Mouse (Mus musculus): Measurements from ENCODE around the gene Focad. TPM values are rescaled to one million over a fixed set of nuclear protein-coding genes. Genes with fewer than 3 reads are reported as not detected.

The Focad gene
- polyA plus RNA-seq, 1 experiment from 2014 or later = 4.8 TPM

DNA sequence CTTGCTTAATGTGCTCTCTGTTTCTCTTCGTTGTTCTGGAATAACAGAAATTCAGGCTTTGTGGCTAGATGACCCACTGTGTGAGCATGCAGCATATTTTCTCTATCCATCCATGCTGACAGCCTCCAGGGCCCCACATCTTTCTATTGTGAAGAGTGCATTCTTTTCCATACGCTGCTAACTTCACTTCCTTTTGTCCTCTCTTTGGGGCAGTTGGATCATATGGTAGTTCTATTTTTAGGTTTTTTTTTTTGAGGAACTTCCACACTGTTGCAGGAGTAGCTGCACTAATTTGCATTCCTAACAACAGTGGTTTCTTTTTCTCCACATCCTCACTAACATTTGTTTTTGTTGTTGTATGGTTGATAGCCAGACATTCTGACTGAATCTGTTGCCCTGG lies 320.6 kb downstream of the Focad start:
- no peak overlapping the region for H3K27ac ChIP-seq (ENCODE audit: low read depth, low read length)
- H3K9me3 ChIP-seq (ENCODE audit: control insufficient read depth) = no peaks in the 10 kb centered on the region
- H3K9ac ChIP-seq (ENCODE audit: low read depth, low read length) = no peak overlapping the region
- H3K4me1 ChIP-seq (replicated peaks; ENCODE audit: control insufficient read depth, insufficient read depth, low read length) = no peaks in the 10 kb centered on the region
- 66% methylated on average over 2 of the region's 2 CpGs for whole genome bisulfite sequencing
- ATAC-seq = no peak
- TF ChIP-seq CTCF (IDR thresholded peaks at IDR 0.05; ENCODE audit: low read depth) = no peak
- H3K36me3 ChIP-seq (ENCODE audit: control insufficient read depth, insufficient read depth) = no peaks in the 10 kb centered on the region
- no peak overlapping the region for H3K4me3 ChIP-seq (ENCODE audit: low read depth, low read length)
- H3K4me2 ChIP-seq (replicated peaks; ENCODE audit: low read depth) = no peak overlapping the region
- H3K27me3 ChIP-seq (replicated peaks; ENCODE audit: control insufficient read depth, insufficient read depth, low read length) = no peaks in the 10 kb centered on the region

DNA sequence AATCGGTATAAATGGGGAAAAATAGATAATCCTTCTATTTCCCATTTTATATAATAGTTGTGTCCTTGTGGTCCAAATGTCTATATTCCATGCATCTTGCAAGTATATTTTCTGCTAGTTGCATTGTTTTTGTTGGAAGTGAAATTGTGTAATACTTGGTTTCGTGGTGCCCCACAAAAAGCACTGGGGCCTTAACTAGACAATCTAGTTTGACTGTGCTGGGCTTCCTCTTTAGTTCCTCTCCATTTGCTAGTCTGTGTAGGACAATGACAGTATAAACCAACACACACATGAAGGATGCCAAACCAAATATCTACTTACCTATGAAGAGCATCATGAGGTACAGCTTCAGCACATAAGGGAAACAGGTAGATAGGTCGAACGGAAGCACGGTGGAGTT lies 324.9 kb downstream of the Focad start:
- Histone ChIP-seq H3K4me2 (replicated peaks; ENCODE audit: low read depth) (no peak overlapping the region), H3K27ac (ENCODE audit: low read depth, low read length) (no peak overlapping the region), H3K27me3 (replicated peaks; ENCODE audit: control insufficient read depth, insufficient read depth, low read length) (no peaks in the 10 kb centered on the region), H3K36me3 (ENCODE audit: control insufficient read depth, insufficient read depth) (no peaks in the 10 kb centered on the region), H3K4me3 (ENCODE audit: low read depth, low read length) (no peak overlapping the region), H3K9me3 (ENCODE audit: control insufficient read depth) (no peaks in the 10 kb centered on the region), H3K4me1 (replicated peaks; ENCODE audit: control insufficient read depth, insufficient read depth, low read length) (no peaks in the 10 kb centered on the region), H3K9ac (ENCODE audit: low read depth, low read length) (no peak overlapping the region)
- 93% methylated on average over 5 of the region's 5 CpGs for WGBS
- ATAC-seq = no peak
- TF ChIP-seq CTCF (IDR thresholded peaks at IDR 0.05; ENCODE audit: low read depth) = no peak

DNA sequence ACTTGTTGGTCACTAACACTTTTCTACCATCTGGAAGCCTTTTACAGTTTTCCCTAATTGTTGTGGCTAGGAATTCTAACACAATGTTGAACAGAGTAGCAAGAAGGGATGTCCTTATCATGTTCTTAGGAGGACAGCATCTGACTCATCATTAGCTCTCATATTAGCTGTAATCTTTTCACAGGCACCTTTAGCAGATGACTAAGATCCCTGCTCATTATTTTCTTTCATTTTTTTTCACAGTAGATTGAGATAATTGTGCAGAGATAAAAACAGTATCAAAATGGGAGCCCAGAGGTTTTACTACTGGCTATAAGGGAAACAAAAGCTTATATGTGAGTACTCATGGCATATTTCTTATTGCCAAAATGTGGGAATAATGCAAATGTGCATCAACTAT lies 330.1 kb downstream of the Focad start:
- H3K4me2 ChIP-seq (replicated peaks; ENCODE audit: low read depth) = no peak overlapping the region
- no peaks in the 10 kb centered on the region for H3K4me1 ChIP-seq (replicated peaks; ENCODE audit: control insufficient read depth, insufficient read depth, low read length)
- no peak for ATAC-seq

DNA sequence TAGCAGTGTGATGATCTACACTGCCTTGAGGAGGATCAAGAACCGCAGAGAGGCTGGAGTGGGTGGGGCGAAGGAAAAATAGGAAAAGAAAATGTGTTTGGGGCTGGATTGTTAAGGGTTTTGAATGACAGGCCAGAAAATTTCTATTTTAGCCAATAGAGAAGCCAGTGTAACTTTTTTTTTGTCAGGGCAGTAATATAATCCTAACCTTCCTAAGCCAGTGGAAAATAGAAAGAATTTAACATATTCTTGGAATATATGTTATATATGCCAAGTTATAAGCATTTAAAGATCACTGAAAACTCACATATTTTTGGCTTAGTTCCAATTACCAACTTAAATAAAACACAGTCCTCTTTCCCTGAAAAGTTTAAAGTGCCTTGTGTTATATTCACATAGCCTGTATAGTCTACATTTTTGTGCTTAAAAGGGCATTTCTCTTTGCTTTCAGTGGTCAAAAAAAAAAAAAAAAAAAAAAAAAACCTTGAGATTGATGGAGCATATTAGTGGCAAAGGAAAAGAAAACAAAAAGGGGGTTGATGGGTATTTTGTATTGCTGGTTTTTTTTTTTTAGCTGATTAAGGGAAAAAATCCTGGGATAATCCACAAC lies 333.3 kb downstream of the Focad start:
- Histone ChIP-seq H3K9ac (ENCODE audit: low read depth, low read length) (no peak overlapping the region), H3K9me3 (ENCODE audit: control insufficient read depth) (no peaks in the 10 kb centered on the region), H3K4me3 (ENCODE audit: low read depth, low read length) (no peak overlapping the region), H3K27ac (ENCODE audit: low read depth, low read length) (no peak overlapping the region), H3K4me1 (replicated peaks; ENCODE audit: control insufficient read depth, insufficient read depth, low read length) (no peaks in the 10 kb centered on the region), H3K36me3 (ENCODE audit: control insufficient read depth, insufficient read depth) (no peaks in the 10 kb centered on the region), H3K4me2 (replicated peaks; ENCODE audit: low read depth) (no peak overlapping the region), H3K27me3 (replicated peaks; ENCODE audit: control insufficient read depth, insufficient read depth, low read length) (no peaks in the 10 kb centered on the region)
- no peak for ATAC-seq
- no peak for TF ChIP-seq CTCF (IDR thresholded peaks at IDR 0.05; ENCODE audit: low read depth)
- 89% methylated on average over 2 of the region's 2 CpGs for WGBS

More for the DNA sequence above, 330.1 kb downstream of the Focad start:
- Histone ChIP-seq H3K9ac (ENCODE audit: low read depth, low read length) (no peak overlapping the region), H3K36me3 (ENCODE audit: control insufficient read depth, insufficient read depth) (no peaks in the 10 kb centered on the region), H3K9me3 (ENCODE audit: control insufficient read depth) (no peaks in the 10 kb centered on the region), H3K4me3 (ENCODE audit: low read depth, low read length) (no peak overlapping the region), H3K27me3 (replicated peaks; ENCODE audit: control insufficient read depth, insufficient read depth, low read length) (no peaks in the 10 kb centered on the region), H3K27ac (ENCODE audit: low read depth, low read length) (no peak overlapping the region)
- TF ChIP-seq CTCF (IDR thresholded peaks at IDR 0.05; ENCODE audit: low read depth) = no peak

- Histone ChIP-seq H3K36me3 (ENCODE audit: control insufficient read depth, insufficient read depth) (no peaks in the 10 kb centered on the region), H3K27me3 (replicated peaks; ENCODE audit: control insufficient read depth, insufficient read depth, low read length) (no peaks in the 10 kb centered on the region), H3K4me3 (ENCODE audit: low read depth, low read length) (no peak overlapping the region), H3K27ac (ENCODE audit: low read depth, low read length) (no peak overlapping the region), H3K9me3 (ENCODE audit: control insufficient read depth) (no peaks in the 10 kb centered on the region), H3K4me2 (replicated peaks; ENCODE audit: low read depth) (no peak overlapping the region), H3K9ac (ENCODE audit: low read depth, low read length) (no peak overlapping the region), H3K4me1 (replicated peaks; ENCODE audit: control insufficient read depth, insufficient read depth, low read length) (no peaks in the 10 kb centered on the region)
- no peak for ATAC-seq
- TF ChIP-seq CTCF (IDR thresholded peaks at IDR 0.05; ENCODE audit: low read depth) = no peak
- WGBS = 81% methylated on average over 8 of the region's 8 CpGs
Measured at GRCm38 (mm10) chr4:88432412-88433024, 338.1 kb downstream of the Focad start.

DNA sequence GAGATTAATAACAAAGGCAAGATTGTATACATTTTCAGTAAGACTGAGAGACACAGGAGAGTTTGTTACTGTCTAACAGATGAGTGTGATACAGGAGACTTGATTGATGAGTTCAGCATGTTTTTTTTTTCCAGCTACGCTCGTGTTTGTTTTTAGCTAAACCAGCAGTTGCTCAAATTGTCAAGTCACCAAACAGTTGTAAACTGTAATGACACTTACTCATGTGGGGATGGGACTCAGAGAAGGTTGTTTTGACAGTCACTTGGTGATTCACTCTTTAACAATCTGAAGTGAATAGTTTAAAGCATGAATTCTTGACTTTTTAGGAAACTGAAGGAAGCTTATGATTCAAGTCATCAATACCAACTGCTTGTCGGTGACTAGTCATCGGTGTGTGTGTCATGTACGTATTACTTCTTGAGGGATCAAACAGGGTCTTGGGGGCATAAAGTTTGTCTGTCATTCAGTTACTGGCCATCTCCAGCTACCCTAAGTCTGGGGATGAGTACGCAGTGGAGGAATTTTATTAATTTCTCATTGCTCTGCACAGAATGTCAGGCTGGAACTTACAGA lies 342.2 kb downstream of the Focad start:
- no peak overlapping the region for H3K4me2 ChIP-seq (replicated peaks; ENCODE audit: low read depth)
- no peaks in the 10 kb centered on the region for H3K9me3 ChIP-seq (ENCODE audit: control insufficient read depth)
- no peak overlapping the region for H3K27ac ChIP-seq (ENCODE audit: low read depth, low read length)
- H3K27me3 ChIP-seq (replicated peaks; ENCODE audit: control insufficient read depth, insufficient read depth, low read length) = no peaks in the 10 kb centered on the region
- WGBS = 54% methylated on average over 6 of the region's 6 CpGs
- no peak for TF ChIP-seq CTCF (IDR thresholded peaks at IDR 0.05; ENCODE audit: low read depth)
- no peak overlapping the region for H3K4me3 ChIP-seq (ENCODE audit: low read depth, low read length)
- H3K4me1 ChIP-seq (replicated peaks; ENCODE audit: control insufficient read depth, insufficient read depth, low read length) = 0 out of 2 replicates have a peak, but pooled peaks cover 3% of the 10 kb centered on the region
- H3K36me3 ChIP-seq (ENCODE audit: control insufficient read depth, insufficient read depth) = no peaks in the 10 kb centered on the region
- no peak overlapping the region for H3K9ac ChIP-seq (ENCODE audit: low read depth, low read length)
- no peak for ATAC-seq

All from intestine, postnatal 0 days (tissue).